ENCODE assay signal across 8 mouse cellular contexts in genomic region chr7:36697856-36698588, GRCm38 (mm10). TPM values are rescaled to one million over a fixed set of nuclear protein-coding genes. Genes with fewer than 3 reads are reported as not detected.
DNase-seq lines count a peak whose midpoint lies in the region; ATAC-seq lines count a peak whose summit lies in the region.

Gene Tshz3 (plus strand): TSS chr7:36698118.

- WGBS in embryonic facial prominence, embryonic 11.5 days: 1% methylated on average over 33 of the region's 88 CpGs
- WGBS in heart, embryonic 11.5 days (ENCODE audit: insufficient replicate concordance): 0% methylated on average over 23 of the region's 88 CpGs
- 1% methylated on average over 38 of the region's 88 CpGs for WGBS in limb, embryonic 15.5 days
- WGBS in midbrain, embryonic 14.5 days: under 1% methylated on average over 66 of the region's 88 CpGs

- peak within 1 kb of the TSS; percentile 43 for H3K4me3 ChIP-seq in erythroblast, embryonic 14.5 days (replicated peaks)
- H3K4me3 ChIP-seq in embryonic facial prominence, embryonic 11.5 days (ENCODE audit: low read depth, low read length): peak within 1 kb of the TSS; percentile 79
- H3K4me3 ChIP-seq in heart, embryonic 11.5 days (ENCODE audit: low read depth, low read length): peak within 1 kb of the TSS; percentile 80
- H3K4me3 ChIP-seq in limb, embryonic 15.5 days: peak within 1 kb of the TSS; percentile 78
- H3K4me3 ChIP-seq in midbrain, embryonic 14.5 days (replicated peaks; ENCODE audit: low read depth, low read length): peak within 1 kb of the TSS; percentile 83

- H3K4me2 ChIP-seq in embryonic facial prominence, embryonic 11.5 days (ENCODE audit: low read depth, low read length): peak within 1 kb of the TSS; percentile 97
- peak within 1 kb of the TSS; percentile 100 for H3K4me2 ChIP-seq in heart, embryonic 11.5 days
- H3K4me2 ChIP-seq in limb, embryonic 15.5 days: peak within 1 kb of the TSS; percentile 93
- H3K4me2 ChIP-seq in midbrain, embryonic 14.5 days (ENCODE audit: low read length): peak within 1 kb of the TSS; percentile 98

- DNase-seq in embryonic facial prominence, embryonic 11.5 days (ENCODE audit: low spot score): peak; percentile 75
- peak; percentile 53 for DNase-seq in kidney, adult 9 months
- peak; percentile 86 for DNase-seq in midbrain, embryonic 14.5 days
- peak; percentile 77 for DNase-seq in testis, postnatal 10 days (ENCODE audit: low spot score)

- H3K27ac ChIP-seq in embryonic facial prominence, embryonic 11.5 days (replicated peaks; ENCODE audit: low read depth, low read length): peak within 1 kb of the TSS; percentile 52
- peak within 1 kb of the TSS; percentile 60 for H3K27ac ChIP-seq in heart, embryonic 11.5 days (ENCODE audit: low read depth, low read length)
- H3K27ac ChIP-seq in limb, embryonic 15.5 days: peak within 1 kb of the TSS; percentile 88
- peak within 1 kb of the TSS; percentile 85 for H3K27ac ChIP-seq in midbrain, embryonic 14.5 days (replicated peaks; ENCODE audit: low read depth, low read length)

- H3K36me3 ChIP-seq in erythroblast, embryonic 14.5 days (ENCODE audit: control insufficient read depth): no peaks in the 10 kb centered on the region
- no peaks in the 10 kb centered on the region for H3K36me3 ChIP-seq in embryonic facial prominence, embryonic 11.5 days (replicated peaks; ENCODE audit: control insufficient read depth, insufficient read depth, low read depth, low read length)
- H3K36me3 ChIP-seq in heart, embryonic 11.5 days (ENCODE audit: control insufficient read depth, insufficient read depth, low read length): no peaks in the 10 kb centered on the region
- H3K36me3 ChIP-seq in limb, embryonic 15.5 days: no peaks in the 10 kb centered on the region
- H3K36me3 ChIP-seq in midbrain, embryonic 14.5 days (ENCODE audit: control insufficient read depth, insufficient read depth, low read length): no peaks in the 10 kb centered on the region

- no peaks in the 10 kb centered on the region for H3K4me1 ChIP-seq in erythroblast, embryonic 14.5 days (ENCODE audit: control insufficient read depth)
- peaks cover 8% of the 10 kb centered on the region for H3K4me1 ChIP-seq in embryonic facial prominence, embryonic 11.5 days (ENCODE audit: control insufficient read depth, insufficient read depth, low read length)
- no peaks in the 10 kb centered on the region; the same call in 1 of the 2 replicates for H3K4me1 ChIP-seq in heart, embryonic 11.5 days (ENCODE audit: control insufficient read depth, insufficient read depth, low read length)
- peaks cover 21% of the 10 kb centered on the region for H3K4me1 ChIP-seq in limb, embryonic 15.5 days
- peaks cover 18% of the 10 kb centered on the region for H3K4me1 ChIP-seq in midbrain, embryonic 14.5 days (ENCODE audit: control insufficient read depth, insufficient read depth, low read length)

- no peaks in the 10 kb centered on the region; the same call in 1 of the 2 replicates for H3K9me3 ChIP-seq in erythroblast, embryonic 14.5 days (ENCODE audit: control insufficient read depth, low read length)
- no peaks in the 10 kb centered on the region for H3K9me3 ChIP-seq in embryonic facial prominence, embryonic 11.5 days (replicated peaks; ENCODE audit: control insufficient read depth, low read length)
- no peaks in the 10 kb centered on the region for H3K9me3 ChIP-seq in heart, embryonic 11.5 days (replicated peaks; ENCODE audit: control insufficient read depth, low read length)
- no peaks in the 10 kb centered on the region for H3K9me3 ChIP-seq in limb, embryonic 15.5 days
- no peaks in the 10 kb centered on the region for H3K9me3 ChIP-seq in midbrain, embryonic 14.5 days (ENCODE audit: control insufficient read depth, low read length)

- H3K27me3 ChIP-seq in erythroblast, embryonic 14.5 days (ENCODE audit: control insufficient read depth): peaks cover 77% of the 10 kb centered on the region
- H3K27me3 ChIP-seq in embryonic facial prominence, embryonic 11.5 days (ENCODE audit: control insufficient read depth, insufficient read depth, low read length): peaks cover 20% of the 10 kb centered on the region
- peaks cover 35% of the 10 kb centered on the region for H3K27me3 ChIP-seq in heart, embryonic 11.5 days (ENCODE audit: control insufficient read depth, insufficient read depth, low read length)
- H3K27me3 ChIP-seq in limb, embryonic 15.5 days: peaks cover 29% of the 10 kb centered on the region
- H3K27me3 ChIP-seq in midbrain, embryonic 14.5 days (ENCODE audit: control insufficient read depth, insufficient read depth, low read length): peaks cover 30% of the 10 kb centered on the region

- ATAC-seq in erythroblast, adult 5-6 weeks (replicated peaks; ENCODE audit: low FRiP score, poor library complexity, severe bottlenecking): no peak
- peak; percentile 19 for ATAC-seq in embryonic facial prominence, embryonic 11.5 days (replicated peaks; ENCODE audit: insufficient number of reproducible peaks, low FRiP score, low TSS enrichment, low read depth)
- peak; percentile 50 for ATAC-seq in heart, embryonic 11.5 days (replicated peaks; ENCODE audit: insufficient number of reproducible peaks, low FRiP score, low TSS enrichment)
- 0 out of 2 replicates have a peak, but pooled peaks have one; percentile 62 for ATAC-seq in limb, embryonic 15.5 days (ENCODE audit: insufficient number of reproducible peaks, low FRiP score, low TSS enrichment, low read depth)
- peak; percentile 68 for ATAC-seq in midbrain, embryonic 14.5 days (ENCODE audit: low FRiP score, low TSS enrichment)

- peak within 1 kb of the TSS; percentile 75 for H3K9ac ChIP-seq in embryonic facial prominence, embryonic 11.5 days (replicated peaks; ENCODE audit: low read length)
- peak within 1 kb of the TSS; percentile 66 for H3K9ac ChIP-seq in heart, embryonic 11.5 days (ENCODE audit: low read depth, low read length)
- H3K9ac ChIP-seq in limb, embryonic 15.5 days: peak within 1 kb of the TSS; percentile 65
- peak within 1 kb of the TSS; percentile 81 for H3K9ac ChIP-seq in midbrain, embryonic 14.5 days (replicated peaks; ENCODE audit: low read length)

RNA-seq across cellular contexts. Expression of gene Tshz3, which starts in this region (rescaled TPM):
- polyA plus RNA-seq in erythroblast, embryonic 14.5 days (2012): not detected in 2 replicates
- total RNA-seq in erythroblast, adult 5-6 weeks (2015; ENCODE audit: low replicate concordance): not detected in 2 replicates
- total RNA-seq in erythroblast, adult 5-6 weeks (2017; ENCODE audit: low replicate concordance): not detected in 2 replicates
- 3.7 and 4.9 TPM in 2 replicates for polyA plus RNA-seq in embryonic facial prominence, embryonic 11.5 days (2014; fragmentation: Nextera tagmentation; extraction: Ambion mirVana)
- 3.0 and 5.0 TPM in 2 replicates for polyA plus RNA-seq in heart, embryonic 11.5 days (2014; fragmentation: Nextera tagmentation; extraction: Ambion mirVana)
- 6.6 and 7.4 TPM in 2 replicates for polyA plus RNA-seq in limb, embryonic 15.5 days (2015; fragmentation: Nextera tagmentation; extraction: Ambion mirVana)
- 13.6 TPM in 2 replicates for polyA plus RNA-seq in midbrain, embryonic 14.5 days (2014; fragmentation: Nextera tagmentation; extraction: Ambion mirVana)
